Mouse (Mus musculus) thymus, postnatal 0 days (tissue): ENCODE data around the gene Npvf. TPM values are rescaled to one million over a fixed set of nuclear protein-coding genes. Genes with fewer than 3 reads are reported as not detected.
A peak's percentile ranks its signal among the peaks of the same experiment; 100 is the strongest.

Experiments
- DNase-seq: peaks from one replicate; pipeline ENCODE4 v3.0.0-alpha.2; 2015; ENCODE audit warnings: low spot score
- polyA plus RNA-seq: library from polyadenylated mRNA; unstranded; fragments of >200 nt; fragmentation: Nextera tagmentation; extraction: Ambion mirVana; gene quantifications from 2 replicates; pipeline ENCODE4 v1.2.1, GENCODE M21; 2015

Gene Npvf
- 0.23 TPM in 1 of 2 replicates, not detected in the other for polyA plus RNA-seq

- no peak for DNase-seq
Measured at GRCm38 (mm10) chr6:50654356-50654755, at the start of gene Npvf. TSS of gene Npvf (minus strand) at chr6:50654439.

- DNase-seq: no peak
Measured at GRCm38 (mm10) chr6:50689121-50689815, 35.0 kb upstream of the Npvf start.

- no peak for DNase-seq
Measured at GRCm38 (mm10) chr6:50684646-50685415, 30.6 kb upstream of the Npvf start.

- DNase-seq: no peak
Measured at GRCm38 (mm10) chr6:50681491-50681890, 27.3 kb upstream of the Npvf start.

DNA sequence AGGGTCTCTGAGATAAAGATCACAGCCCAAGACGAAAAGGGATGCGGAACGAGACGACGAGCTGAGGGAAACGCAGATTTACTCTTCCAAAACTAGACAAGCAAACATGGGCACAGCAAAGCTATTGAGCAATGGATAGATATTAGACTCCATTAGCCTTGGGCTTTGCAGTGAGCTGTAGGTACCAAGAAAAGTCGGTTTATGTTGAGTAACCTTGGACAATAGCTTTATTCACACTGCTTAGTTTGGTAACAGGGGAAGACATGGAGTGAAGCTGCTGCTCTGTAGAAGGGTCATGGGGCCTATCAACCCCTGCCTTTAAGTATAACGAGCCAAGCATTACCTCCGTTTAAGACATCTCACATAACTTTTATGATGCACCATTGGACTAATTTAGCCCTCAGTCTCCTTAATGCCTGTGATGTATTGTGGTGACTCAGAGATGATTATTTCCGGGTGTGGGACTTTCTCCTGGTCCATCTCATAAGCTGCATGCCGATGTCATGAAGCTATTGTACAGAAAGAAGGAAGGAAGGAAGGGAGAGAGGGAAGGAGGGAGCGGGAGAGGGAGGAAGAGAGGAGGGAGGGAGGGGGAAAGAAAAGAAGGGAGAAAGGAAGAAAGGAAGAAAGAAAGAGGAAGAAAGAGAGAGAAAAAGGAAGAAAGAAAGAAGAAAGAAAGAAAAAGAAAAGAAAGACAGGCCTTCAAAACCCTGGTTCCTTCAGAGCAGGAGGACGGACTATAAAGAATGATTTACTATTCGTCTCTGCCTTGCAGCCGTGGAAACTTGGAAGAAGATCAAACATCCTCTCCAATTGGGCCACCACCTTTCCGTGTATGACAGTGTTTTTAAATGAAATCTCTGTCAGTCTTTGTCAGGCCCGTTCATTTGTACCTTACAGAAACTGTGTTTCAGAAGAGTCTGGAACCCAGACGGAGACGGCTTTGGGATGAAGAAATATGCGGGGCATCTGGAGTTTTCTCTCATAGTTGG, 26.3 kb upstream of the Npvf start:
- DNase-seq: no peak

DNA sequence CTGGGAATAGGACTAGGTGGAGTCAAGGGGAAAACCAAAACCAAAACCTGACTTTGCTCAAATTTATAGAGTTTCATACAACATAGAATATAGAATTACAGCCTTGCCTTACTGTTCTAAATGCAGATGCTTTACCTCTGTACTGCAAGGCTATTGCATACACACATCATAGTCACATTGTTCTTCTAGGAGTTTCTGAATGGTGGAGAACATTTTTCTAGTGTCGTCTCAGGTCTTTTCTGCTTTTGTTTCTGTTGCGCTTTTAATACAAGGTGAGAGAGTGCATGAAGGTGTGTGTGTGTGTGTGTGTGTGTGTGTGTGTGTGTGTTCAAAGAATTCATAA, 25.2 kb upstream of the Npvf start:
- DNase-seq: no peak

DNA sequence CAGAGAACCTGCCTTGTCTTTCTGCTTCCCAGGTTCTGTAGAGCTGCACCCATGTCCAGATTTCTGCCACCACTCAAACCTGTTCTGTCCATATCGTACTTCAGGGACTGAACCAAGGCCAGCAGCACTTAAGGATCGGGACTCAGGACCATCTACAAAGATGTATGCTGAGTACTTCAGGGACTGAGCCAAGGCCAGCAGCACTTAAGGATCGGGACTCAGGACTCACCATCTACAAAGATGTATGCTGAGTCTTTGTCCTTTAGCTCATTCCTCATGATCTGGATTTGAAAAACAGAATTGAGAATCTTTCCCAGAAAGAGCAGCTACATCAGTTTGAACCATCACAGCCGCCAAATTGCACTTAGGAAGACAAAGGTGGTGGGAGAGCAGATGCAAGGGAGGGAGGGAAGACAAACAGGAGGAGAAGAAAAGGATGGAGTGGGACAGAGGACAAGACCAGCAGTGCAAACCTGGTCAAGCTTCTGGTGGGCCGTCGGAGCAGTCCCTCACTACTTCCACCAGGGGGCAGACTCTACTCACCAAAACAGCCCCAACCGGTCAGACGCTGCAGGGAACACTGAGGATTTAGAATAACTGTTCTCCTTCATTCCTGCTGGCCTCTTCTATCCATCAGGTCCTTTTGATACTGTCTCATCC, 24.7 kb upstream of the Npvf start:
- DNase-seq: peak; percentile 46

- no peak for DNase-seq
Measured at GRCm38 (mm10) chr6:50671191-50671590, 17.0 kb upstream of the Npvf start.

- no peak for DNase-seq
Measured at GRCm38 (mm10) chr6:50666937-50667336, 12.7 kb upstream of the Npvf start.

GRCm38 (mm10) chr6:50665020-50665419, 10.8 kb upstream of the Npvf start:
- DNase-seq: no peak

DNA sequence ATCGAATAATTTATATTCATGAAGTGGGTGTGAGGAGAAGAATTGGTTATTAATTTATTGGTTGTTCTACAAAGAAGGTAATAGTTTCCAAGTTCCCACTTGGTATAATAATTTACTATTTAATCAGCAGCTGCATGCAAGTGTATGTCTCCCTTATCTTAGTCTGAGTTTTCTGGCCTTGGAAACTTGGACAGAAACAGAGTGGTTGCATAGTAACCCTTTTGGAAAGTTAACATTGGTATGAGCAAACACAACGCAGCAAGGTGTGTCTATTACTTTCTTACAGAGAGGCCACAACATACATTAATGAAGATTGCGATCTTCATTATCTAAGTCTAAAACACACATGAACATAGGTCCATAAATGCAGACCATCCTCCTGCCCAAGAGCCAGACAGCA, 10.0 kb upstream of the Npvf start:
- no peak for DNase-seq

DNA sequence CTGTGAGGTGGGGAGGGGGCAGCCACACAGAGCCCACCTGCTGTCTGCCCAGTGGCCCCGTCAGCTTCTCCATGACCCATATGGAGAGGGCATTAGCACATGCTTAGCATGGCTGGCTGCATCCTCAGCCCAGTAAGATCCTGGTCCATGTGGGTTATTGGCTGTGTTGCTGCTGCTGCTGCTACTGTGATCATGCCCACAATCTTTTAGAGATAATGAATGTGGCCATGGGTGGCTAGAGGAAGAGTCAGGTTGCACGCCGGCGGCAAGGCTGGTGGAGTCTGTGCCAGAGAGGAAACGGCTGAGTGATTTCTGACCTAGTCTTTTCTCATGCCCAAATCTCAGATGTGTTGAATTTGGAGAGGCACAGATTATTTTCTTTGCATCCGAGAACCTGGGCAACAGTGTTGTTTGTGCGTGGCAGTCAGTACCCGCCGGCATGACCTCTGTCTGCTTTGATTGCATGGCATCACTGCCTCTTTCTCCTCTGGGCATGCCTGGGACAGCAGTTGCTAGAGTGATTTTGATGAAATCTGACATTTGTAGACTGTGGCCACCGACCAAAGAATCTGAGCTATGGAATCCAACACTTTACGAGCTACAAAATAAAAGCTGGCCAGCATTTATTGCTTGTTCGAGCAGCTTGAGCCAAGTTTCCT, 8.8 kb upstream of the Npvf start:
- DNase-seq: no peak

DNA sequence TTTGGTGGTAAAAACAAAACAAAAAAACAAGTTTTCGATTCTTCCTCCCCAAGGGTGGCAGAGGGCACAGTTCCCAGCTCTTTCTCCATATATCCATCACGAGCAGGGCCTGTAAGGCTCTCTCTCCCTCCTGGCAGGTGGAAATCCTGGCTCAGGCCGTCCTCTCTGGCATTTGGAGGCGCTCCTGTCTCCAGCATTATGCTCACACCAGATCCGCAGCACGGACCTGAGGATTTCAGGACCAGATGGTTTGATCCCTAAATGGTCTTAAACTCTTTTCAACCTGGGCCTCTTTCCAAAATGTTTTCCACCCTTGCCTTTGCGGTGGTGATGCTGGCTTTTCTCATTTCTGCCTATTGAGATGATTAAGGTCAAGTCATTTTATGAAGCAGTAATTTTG, 7.5 kb upstream of the Npvf start:
- no peak for DNase-seq

GRCm38 (mm10) chr6:50658466-50658865, 4.2 kb upstream of the Npvf start:
- no peak for DNase-seq

- no peak for DNase-seq
Measured at GRCm38 (mm10) chr6:50658018-50658417, 3.8 kb upstream of the Npvf start.

DNA sequence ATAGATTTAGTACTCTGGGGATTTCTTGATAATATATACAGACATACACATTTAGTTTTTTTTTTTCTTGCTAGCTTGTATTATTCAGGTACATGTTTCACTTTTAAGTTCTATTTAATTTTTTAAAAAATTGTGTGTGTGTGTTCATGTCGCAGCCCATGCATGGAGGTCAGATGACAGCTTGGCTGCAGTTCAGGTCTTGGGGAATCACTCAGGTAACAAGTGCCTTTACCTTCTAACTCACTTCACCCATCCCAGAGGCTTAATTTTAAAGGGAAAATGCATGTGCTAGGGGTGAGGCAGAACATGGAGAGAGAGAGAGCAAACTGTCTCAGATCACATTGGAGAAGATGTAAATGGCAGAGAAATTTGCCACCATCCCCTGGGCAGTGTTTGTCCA, 2.2 kb upstream of the Npvf start:
- DNase-seq: no peak

- no peak for DNase-seq
Measured at GRCm38 (mm10) chr6:50655925-50656324, 1.7 kb upstream of the Npvf start.

- no peak for DNase-seq
Measured at GRCm38 (mm10) chr6:50647656-50648055, 6.6 kb downstream of the Npvf start.

- DNase-seq: no peak
Measured at GRCm38 (mm10) chr6:50646659-50647058, 7.6 kb downstream of the Npvf start.

DNA sequence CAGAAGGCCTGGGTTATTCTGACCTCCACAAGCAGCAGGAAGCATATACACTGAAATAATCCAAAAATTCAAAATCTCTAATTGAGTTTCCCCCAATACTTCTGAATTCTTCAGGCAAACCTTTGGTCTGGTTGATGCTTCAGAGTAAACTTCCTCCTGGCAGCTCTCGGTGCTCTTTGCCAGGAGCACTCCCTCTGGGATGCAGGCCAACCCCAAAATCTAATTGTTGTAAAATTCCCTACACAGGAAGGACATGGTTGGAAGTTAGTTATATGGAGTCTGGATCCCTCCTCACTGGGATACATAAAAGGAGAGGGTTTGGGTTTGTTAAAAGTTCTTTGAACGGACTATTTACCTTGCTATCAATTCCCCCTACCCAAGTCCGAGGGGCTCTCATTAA, 9.5 kb downstream of the Npvf start:
- no peak for DNase-seq

GRCm38 (mm10) chr6:50641898-50642297, 12.3 kb downstream of the Npvf start:
- no peak for DNase-seq
